Mouse (Mus musculus) urinary bladder, adult 2 months (tissue): ENCODE results near the gene Anapc10. TPM values are rescaled to one million over a fixed set of nuclear protein-coding genes. Genes with fewer than 3 reads are reported as not detected.

Source experiments
- polyA plus RNA-seq: library from polyadenylated mRNA; depleted of rRNA; stranded (reverse); fragments of >200 nt; gene quantifications from 2 replicates; pipeline ENCODE4 v1.2.3, GENCODE M21; 2012; rRNA removed

The Anapc10 gene
- polyA plus RNA-seq, 1 experiment, result 10.3 TPM

Other genes starting within 250 kb of the Anapc10 start
- gene Otud4, start 72.2 kb upstream of the Anapc10 start, polyA plus RNA-seq, result 29.5 and 29.7 TPM in 2 replicates
- 41.3 and 41.5 TPM in 2 replicates for gene Abce1, start 80 bp upstream of the Anapc10 start, polyA plus RNA-seq